Mouse (Mus musculus) bone marrow macrophage, adult 2 months (primary cell): ENCODE data around the gene Ppm1h.

Experiments used
- CTCF ChIP-seq: IDR thresholded peaks from 2 replicates; pipeline ENCODE4 v1.5.1; 2012; ENCODE audit warnings: low read depth, mild to moderate bottlenecking, low read length, moderate library complexity
- POLR2A ChIP-seq: IDR thresholded peaks from 2 replicates; pipeline ENCODE4 v1.6.1; 2012; ENCODE audit warnings: mild to moderate bottlenecking, low read depth, low read length, borderline replicate concordance

GRCm38 (mm10) chr10:122845471-122845870 lies 166.9 kb downstream of the Ppm1h start:
- TF ChIP-seq CTCF: no peak
- no peak for TF ChIP-seq POLR2A
